Comparison of ENCODE assay signal across 9 mouse cellular contexts in genomic region chr9:50038231-50038630, GRCm38 (mm10).
DNase-seq lines count a peak whose midpoint lies in the region; ATAC-seq and TF ChIP-seq lines count a peak whose summit lies in the region.
"Had no signal": no experiment of that assay in that cellular context is flagged by ENCODE, and none has a peak within 500 bp of the region (broad histone marks: within the 10 kb centered on the region; RNA-seq: fewer than 3 reads in every experiment).

No protein-coding gene starts in this region.

- H3K4me2 ChIP-seq in lung, postnatal 0 days (replicated peaks; ENCODE audit: low read depth, low read length) = no peak overlapping the region
- no peak overlapping the region for H3K4me2 ChIP-seq in embryonic facial prominence, embryonic 11.5 days (ENCODE audit: low read depth, low read length)

- H3K36me3 ChIP-seq in lung, postnatal 0 days (ENCODE audit: insufficient read depth, low read length) = no peaks in the 10 kb centered on the region
- H3K36me3 ChIP-seq in embryonic facial prominence, embryonic 11.5 days (replicated peaks; ENCODE audit: control insufficient read depth, insufficient read depth, low read depth, low read length) = no peaks in the 10 kb centered on the region

- H3K4me3 ChIP-seq in lung, postnatal 0 days (ENCODE audit: low read depth, low read length) = no peak overlapping the region
- H3K4me3 ChIP-seq in embryonic facial prominence, embryonic 11.5 days (ENCODE audit: low read depth, low read length) = no peak overlapping the region

- H3K4me1 ChIP-seq in lung, postnatal 0 days (ENCODE audit: insufficient read depth, low read depth, low read length) = no peaks in the 10 kb centered on the region
- no peaks in the 10 kb centered on the region for H3K4me1 ChIP-seq in embryonic facial prominence, embryonic 11.5 days (ENCODE audit: control insufficient read depth, insufficient read depth, low read length)

- DNase-seq in embryo, embryonic 10.5 days (ENCODE audit: low spot score) = peak; percentile 14
- no peak for DNase-seq in embryo, embryonic 10 days (ENCODE audit: low spot score)
- peak; percentile 30 for DNase-seq in lung, postnatal 0 days (ENCODE audit: low spot score)
- no peak for DNase-seq in lung, postnatal 10 days
- DNase-seq in embryonic facial prominence, embryonic 11.5 days (ENCODE audit: low spot score) = peak; percentile 51
- DNase-seq in kidney, postnatal 4 days = peak; percentile 34 to 47
- no peak for DNase-seq in layer of hippocampus, adult 9-11 months
- no peak for DNase-seq in thymus, postnatal 36 days

- no peak for TF ChIP-seq EP300 in lung, postnatal 0 days (IDR thresholded peaks at IDR 0.05)

- peak; percentile 37; the same call in 1 of the 2 replicates for ATAC-seq in lung, postnatal 0 days
- no peak for ATAC-seq in embryonic facial prominence, embryonic 11.5 days (replicated peaks; ENCODE audit: insufficient number of reproducible peaks, low FRiP score, low TSS enrichment, low read depth)

- no peaks in the 10 kb centered on the region for H3K27me3 ChIP-seq in lung, postnatal 0 days (replicated peaks; ENCODE audit: insufficient read depth, low read length)
- H3K27me3 ChIP-seq in embryonic facial prominence, embryonic 11.5 days (ENCODE audit: control insufficient read depth, insufficient read depth, low read length) = no peaks in the 10 kb centered on the region
- H3K27me3 ChIP-seq: CH12.LX had no signal

- no peak for TF ChIP-seq CTCF in lung, postnatal 0 days (IDR thresholded peaks at IDR 0.05)

- WGBS in lung, postnatal 0 days = 29% methylated on average over 11 of the region's 11 CpGs
- 45% methylated on average over 11 of the region's 11 CpGs for WGBS in embryonic facial prominence, embryonic 11.5 days

- H3K27ac ChIP-seq in lung, postnatal 0 days (ENCODE audit: low read length) = no peak overlapping the region
- H3K27ac ChIP-seq in embryonic facial prominence, embryonic 11.5 days (replicated peaks; ENCODE audit: low read depth, low read length) = no peak overlapping the region

- no peak overlapping the region for H3K9ac ChIP-seq in lung, postnatal 0 days (replicated peaks; ENCODE audit: low read depth)
- no peak overlapping the region for H3K9ac ChIP-seq in embryonic facial prominence, embryonic 11.5 days (replicated peaks; ENCODE audit: low read length)

- no peaks in the 10 kb centered on the region for H3K9me3 ChIP-seq in lung, postnatal 0 days (ENCODE audit: low read length)
- H3K9me3 ChIP-seq in embryonic facial prominence, embryonic 11.5 days (replicated peaks; ENCODE audit: control insufficient read depth, low read length) = no peaks in the 10 kb centered on the region

Comparison
In these comparisons a context has a peak if more than half of its experiments do, and no peak if none do; other contexts are left out.
1. DNase-seq: peak in embryo, embryonic 10.5 days (single experiment), lung, postnatal 0 days (single experiment), embryonic facial prominence, embryonic 11.5 days (single experiment) and kidney, postnatal 4 days (2 of 2); none in embryo, embryonic 10 days (single experiment), lung, postnatal 10 days (single experiment), layer of hippocampus, adult 9-11 months (single experiment) and thymus, postnatal 36 days (0 of 2).